Mouse (Mus musculus): Measurements from ENCODE around the gene Rtl6.
A peak's percentile ranks its signal among the peaks of the same experiment; 100 is the strongest.

The Rtl6 gene

GRCm38 (mm10) chr15:84537117-84537516 lies 20.5 kb downstream of the Rtl6 start:
- DNase-seq (ENCODE audit: low read depth, low spot score), result no peak

DNA sequence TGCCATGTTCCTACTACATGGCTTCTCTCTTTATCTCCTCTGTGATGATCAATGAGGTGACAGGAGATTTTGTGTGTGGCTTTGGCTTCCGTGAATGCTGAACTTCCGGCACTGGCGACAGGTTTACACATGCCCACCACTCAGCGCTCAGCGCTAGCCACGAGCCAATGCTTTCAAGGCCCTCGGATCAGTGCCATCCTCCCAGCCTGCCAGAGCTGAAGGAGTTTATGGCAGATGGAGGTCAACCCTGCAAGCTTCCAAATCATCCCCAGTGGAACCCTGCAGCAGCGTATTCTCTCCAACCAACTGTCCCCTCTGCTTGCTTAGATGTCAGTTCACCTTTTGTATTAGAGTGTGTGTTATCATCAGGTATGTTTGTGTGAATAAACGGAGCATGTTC lies 21.0 kb downstream of the Rtl6 start:
- DNase-seq (ENCODE audit: low read depth, low spot score), result no peak

GRCm38 (mm10) chr15:84535953-84536352 lies 21.7 kb downstream of the Rtl6 start:
- DNase-seq (ENCODE audit: low read depth, low spot score), result no peak

GRCm38 (mm10) chr15:84532211-84532610 lies 25.4 kb downstream of the Rtl6 start:
- DNase-seq (ENCODE audit: low read depth, low spot score), result no peak

DNA sequence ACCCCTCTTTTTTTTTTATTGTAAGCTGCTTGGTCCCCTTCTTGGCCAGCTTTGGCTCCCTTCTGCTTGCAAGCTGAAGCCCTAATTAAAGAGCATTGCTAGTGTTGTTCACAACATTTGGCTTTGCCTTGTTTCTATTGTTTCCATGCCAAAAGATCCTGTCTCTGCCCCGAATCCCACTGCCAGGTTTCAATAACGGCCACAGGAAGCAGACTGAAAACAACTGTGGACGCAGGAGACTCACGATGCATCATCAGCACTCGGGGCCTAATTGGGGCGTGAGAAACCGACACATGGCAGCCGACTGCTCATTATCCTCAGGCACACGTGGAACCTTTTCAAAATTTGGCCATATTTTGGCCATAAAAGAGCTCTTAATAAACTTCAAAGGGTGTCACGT lies 26.1 kb downstream of the Rtl6 start:
- no peak for DNase-seq (ENCODE audit: low read depth, low spot score)

GRCm38 (mm10) chr15:84526921-84527320 lies 30.7 kb downstream of the Rtl6 start:
- no peak for DNase-seq (ENCODE audit: low read depth, low spot score)

GRCm38 (mm10) chr15:84525222-84525883 lies 32.3 kb downstream of the Rtl6 start:
- DNase-seq (ENCODE audit: low read depth, low spot score), result no peak

GRCm38 (mm10) chr15:84522953-84523689 lies 34.5 kb downstream of the Rtl6 start:
- no peak for DNase-seq (ENCODE audit: low read depth, low spot score)

- DNase-seq (ENCODE audit: low read depth, low spot score), result no peak
Observed at GRCm38 (mm10) chr15:84521486-84521885, 36.1 kb downstream of the Rtl6 start.

DNA sequence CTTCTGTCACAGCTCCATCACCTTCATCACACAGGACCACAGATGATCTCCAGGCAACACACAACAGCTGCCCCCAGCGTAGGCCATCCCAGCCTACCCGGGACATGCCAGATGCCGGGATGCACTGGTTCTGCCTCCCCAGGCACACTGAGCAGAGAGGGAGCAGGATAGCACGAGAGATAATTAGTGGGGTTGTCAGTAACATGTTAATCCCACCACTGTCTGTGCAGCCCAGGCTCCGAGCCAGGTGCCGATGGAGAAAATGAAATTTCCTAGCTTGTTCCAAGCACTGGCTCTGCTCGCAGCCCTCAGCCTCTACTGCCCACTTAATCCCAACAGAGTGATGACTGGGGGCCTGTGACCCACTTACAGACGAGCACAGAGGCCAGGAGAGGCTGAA lies 39.1 kb downstream of the Rtl6 start:
- no peak for DNase-seq (ENCODE audit: low read depth, low spot score)

GRCm38 (mm10) chr15:84512626-84513296 lies 44.9 kb downstream of the Rtl6 start:
- no peak for DNase-seq (ENCODE audit: low read depth, low spot score)

DNA sequence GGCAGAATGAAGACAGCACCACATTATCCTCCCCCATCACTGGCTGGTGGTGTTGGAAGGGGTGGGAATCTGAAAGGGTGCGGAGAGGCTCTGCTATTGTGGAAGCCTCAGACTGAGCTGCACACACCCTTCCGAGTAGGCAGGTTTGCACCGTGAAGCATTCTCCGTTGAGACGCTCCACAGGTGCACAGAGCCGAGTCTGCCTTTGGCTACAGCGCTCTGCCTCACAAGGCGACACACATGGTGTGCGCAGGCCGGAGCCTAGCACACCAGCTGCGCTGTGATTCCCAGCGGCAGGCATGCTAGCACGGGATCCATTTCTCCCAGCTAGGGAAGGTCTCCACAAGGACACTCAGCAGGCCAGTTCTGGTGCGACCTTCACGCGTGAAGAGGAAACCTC lies 47.6 kb downstream of the Rtl6 start:
- DNase-seq (ENCODE audit: low read depth, low spot score), result peak; percentile 16

GRCm38 (mm10) chr15:84509161-84509560 lies 48.5 kb downstream of the Rtl6 start:
- no peak for DNase-seq (ENCODE audit: low read depth, low spot score)

DNA sequence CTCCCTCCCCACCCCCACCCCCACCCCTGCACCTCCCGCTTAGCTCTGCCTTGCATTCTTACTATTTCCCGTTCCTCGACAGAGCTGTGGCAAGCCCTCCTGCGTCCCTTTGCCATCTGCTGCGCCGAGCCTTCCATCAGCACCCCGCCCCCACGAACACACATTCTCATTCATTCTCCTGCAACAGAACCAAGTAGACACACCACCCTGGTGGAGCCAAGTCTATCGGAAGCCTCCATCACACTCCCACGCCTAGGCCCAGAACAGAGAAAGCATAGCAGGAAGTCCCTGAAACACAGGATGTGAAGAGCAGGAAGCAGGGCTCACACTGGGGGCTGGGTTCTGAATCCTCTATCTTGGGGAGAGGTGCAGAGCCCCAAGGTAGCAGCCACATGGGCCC lies 51.6 kb downstream of the Rtl6 start:
- no peak for DNase-seq (ENCODE audit: low read depth, low spot score)

- DNase-seq (ENCODE audit: low read depth, low spot score), result no peak
Observed at GRCm38 (mm10) chr15:84504895-84505294, 52.7 kb downstream of the Rtl6 start.
